Mouse (Mus musculus) lung, embryonic 14.5 days (tissue): ENCODE results near the gene Prr22. TPM values are rescaled to one million over a fixed set of nuclear protein-coding genes. Genes with fewer than 3 reads are reported as not detected.

ENCODE experiments used
- ATAC-seq: fragments of 200-750 bp; cut with Nextera tagmentation; 2 replicates; pipeline ENCODE4 v1.8.0; 2017; ENCODE audit warnings: mild to moderate bottlenecking, moderate TSS enrichment, moderate library complexity; ENCODE audit not compliant: insufficient read depth
- DNase-seq: peaks from one replicate; pipeline ENCODE4 v3.0.0-alpha.2; 2015
- H3K27ac ChIP-seq: fragments of 300-500 bp; sonication (generic); 2 replicates; pipeline ENCODE4 v1.5.1; 2014; ENCODE audit warnings: low read depth, mild to moderate bottlenecking, moderate library complexity
- H3K27me3 ChIP-seq: fragments of 300-500 bp; sonication (generic); 2 replicates; pipeline ENCODE4 v1.6.1; 2014; ENCODE audit warnings: low read length, control low read depth; ENCODE audit not compliant: insufficient read depth
- H3K36me3 ChIP-seq: fragments of 300-500 bp; sonication (generic); 2 replicates; pipeline ENCODE4 v1.6.1; 2014; ENCODE audit warnings: control low read depth; ENCODE audit not compliant: insufficient read depth
- H3K4me1 ChIP-seq: fragments of 300-500 bp; sonication (generic); 2 replicates; pipeline ENCODE4 v1.6.1; 2014; ENCODE audit warnings: antibody characterized with exemption, control low read depth; ENCODE audit not compliant: insufficient read depth
- H3K4me2 ChIP-seq: fragments of 300-500 bp; sonication (generic); 2 replicates; pipeline ENCODE4 v1.6.1; 2014; ENCODE audit warnings: mild to moderate bottlenecking
- H3K4me3 ChIP-seq: fragments of 300-500 bp; sonication (generic); 2 replicates; pipeline ENCODE4 v1.5.1; 2014; ENCODE audit warnings: low read depth, low read length
- H3K9ac ChIP-seq: fragments of 300-500 bp; sonication (generic); 2 replicates; pipeline ENCODE4 v1.6.1; 2014
- H3K9me3 ChIP-seq: fragments of 300-500 bp; sonication (generic); 2 replicates; pipeline ENCODE4 v1.6.1; 2016; ENCODE audit warnings: low read depth, low read length, control low read depth
- CTCF ChIP-seq: IDR thresholded peaks from 2 replicates; pipeline ENCODE4 v1.5.1; 2016; ENCODE audit warnings: antibody characterized with exemption, low read depth
- WGBS: fragments of 180-500 bp; shearing (Covaris S2); extraction: QIAGEN DNeasy Blood & Tissue Kit; methylation state at CpG from one replicate; pipeline ENCODE4 v1.1.7; 2014; 5-methylcytosine and 5-hydroxymethylcytosine counted together
- polyA plus RNA-seq: library from polyadenylated mRNA; unstranded; fragments of >200 nt; fragmentation: Nextera tagmentation; extraction: Ambion mirVana; gene quantifications from 2 replicates; pipeline ENCODE4 v1.2.1, GENCODE M21; 2014

Prr22 gene
- polyA plus RNA-seq, 1 experiment from 2014 or later: 1.4 TPM

DNA sequence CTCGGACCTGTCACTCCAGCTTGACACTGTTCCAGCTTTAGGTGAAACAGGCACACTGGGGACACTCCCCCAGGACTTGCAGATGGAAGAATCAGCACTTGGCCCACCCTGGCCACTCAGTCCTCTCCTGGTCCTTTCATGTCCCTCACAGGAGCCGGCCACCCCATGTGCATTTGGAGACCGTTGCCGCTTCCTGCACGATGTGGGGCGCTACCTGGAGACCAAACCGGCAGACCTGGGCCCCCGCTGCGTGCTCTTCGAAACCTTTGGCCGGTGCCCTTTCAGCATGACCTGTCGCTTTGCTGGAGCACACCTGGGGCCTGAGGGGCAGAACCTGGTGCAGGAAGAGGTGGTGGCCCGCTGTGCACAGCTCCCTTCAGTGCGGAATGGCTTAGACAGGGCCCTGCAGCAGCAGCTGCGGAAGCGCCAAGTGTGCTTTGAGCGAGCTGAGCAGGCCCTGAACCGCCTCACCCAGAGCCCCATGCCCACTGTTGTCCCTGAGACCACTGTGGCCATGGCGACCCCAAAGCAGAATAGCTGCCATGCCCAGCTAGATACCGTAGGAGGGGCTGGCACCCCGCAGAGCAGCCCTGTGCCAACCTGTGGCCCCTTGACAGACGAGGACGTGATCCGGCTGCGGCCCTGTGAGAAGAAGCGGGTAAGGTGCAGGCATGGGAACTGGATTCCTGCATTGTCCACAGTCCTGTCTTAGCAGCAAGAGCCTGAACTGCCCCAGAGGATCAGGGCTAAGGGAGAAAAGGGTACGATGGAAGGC is 3.2 kb upstream of the Prr22 start:
- H3K27me3 ChIP-seq: no peaks in the 10 kb centered on the region
- H3K9ac ChIP-seq: no peak overlapping the region
- no peak overlapping the region for H3K4me3 ChIP-seq
- no peak overlapping the region for H3K4me2 ChIP-seq
- no peak for TF ChIP-seq CTCF
- no peaks in the 10 kb centered on the region for H3K9me3 ChIP-seq
- 96% methylated on average over 27 of the region's 27 CpGs for WGBS
- H3K4me1 ChIP-seq: peaks cover 7% of the 10 kb centered on the region; the same call in 1 of the 2 replicates
- no peak overlapping the region for H3K27ac ChIP-seq
- no peak for DNase-seq
- H3K36me3 ChIP-seq: peaks cover 44% of the 10 kb centered on the region
- ATAC-seq: no peak

DNA sequence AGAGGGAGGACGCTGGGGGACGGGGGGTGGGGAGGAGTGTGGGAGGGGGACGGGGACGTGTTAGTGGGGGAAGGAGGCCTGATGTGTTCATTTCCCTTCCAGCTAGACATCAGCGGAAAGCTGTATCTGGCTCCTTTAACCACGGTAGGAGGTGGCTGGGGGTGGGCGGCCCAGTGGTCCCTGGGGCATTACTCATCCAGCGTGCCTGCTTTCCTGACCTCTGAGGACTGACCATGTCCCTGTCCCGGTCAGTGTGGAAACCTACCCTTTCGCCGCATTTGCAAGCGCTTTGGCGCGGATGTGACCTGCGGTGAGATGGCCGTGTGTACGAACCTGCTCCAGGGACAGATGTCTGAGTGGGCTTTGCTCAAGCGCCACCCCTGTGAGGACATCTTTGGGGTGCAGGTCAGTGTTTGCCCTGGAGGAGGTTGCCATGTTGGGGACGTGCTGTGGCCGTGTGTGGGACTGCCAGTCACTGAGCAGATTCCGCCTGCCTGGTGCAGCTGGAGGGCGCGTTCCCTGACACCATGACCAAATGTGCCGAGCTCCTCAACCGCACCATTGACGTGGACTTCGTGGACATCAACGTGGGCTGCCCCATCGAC is 2.4 kb upstream of the Prr22 start:
- H3K4me3 ChIP-seq: no peak overlapping the region
- H3K4me2 ChIP-seq: no peak overlapping the region
- TF ChIP-seq CTCF: no peak
- H3K36me3 ChIP-seq: peaks cover 44% of the 10 kb centered on the region
- H3K27me3 ChIP-seq: no peaks in the 10 kb centered on the region
- no peak overlapping the region for H3K27ac ChIP-seq
- H3K9ac ChIP-seq: no peak overlapping the region
- H3K4me1 ChIP-seq: 0 out of 2 replicates have a peak, but pooled peaks cover 3% of the 10 kb centered on the region
- H3K9me3 ChIP-seq: no peaks in the 10 kb centered on the region
- DNase-seq: no peak
- WGBS: 92% methylated on average over 29 of the region's 29 CpGs
- ATAC-seq: no peak

DNA sequence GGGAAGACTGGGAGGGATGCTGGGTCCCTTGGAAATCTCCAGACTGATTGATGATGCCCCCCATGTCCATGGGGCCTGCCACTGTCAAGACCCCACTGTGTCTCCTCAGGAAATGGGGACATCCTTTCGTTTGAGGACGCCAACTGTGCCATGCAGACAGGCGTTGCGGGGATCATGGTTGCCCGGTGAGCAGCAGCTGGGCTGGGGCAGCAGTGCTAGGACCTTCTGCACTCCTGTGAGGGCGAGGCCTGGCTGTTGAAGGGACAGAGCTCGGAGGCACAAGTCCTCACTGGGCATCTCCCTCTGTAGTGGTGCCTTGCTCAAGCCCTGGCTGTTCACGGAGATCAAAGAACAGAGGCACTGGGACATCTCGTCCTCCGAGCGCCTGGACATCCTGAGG is 1.1 kb upstream of the Prr22 start:
- WGBS: 92% methylated on average over 11 of the region's 11 CpGs
- ATAC-seq (no peak), DNase-seq (no peak)
- Histone ChIP-seq H3K36me3 (peaks cover 44% of the 10 kb centered on the region), H3K4me2 (no peak overlapping the region), H3K27ac (no peak overlapping the region), H3K4me3 (no peak overlapping the region), H3K27me3 (no peaks in the 10 kb centered on the region), H3K4me1 (0 out of 2 replicates have a peak, but pooled peaks cover 3% of the 10 kb centered on the region), H3K9ac (no peak overlapping the region), H3K9me3 (no peaks in the 10 kb centered on the region)
- TF ChIP-seq CTCF: no peak

DNA sequence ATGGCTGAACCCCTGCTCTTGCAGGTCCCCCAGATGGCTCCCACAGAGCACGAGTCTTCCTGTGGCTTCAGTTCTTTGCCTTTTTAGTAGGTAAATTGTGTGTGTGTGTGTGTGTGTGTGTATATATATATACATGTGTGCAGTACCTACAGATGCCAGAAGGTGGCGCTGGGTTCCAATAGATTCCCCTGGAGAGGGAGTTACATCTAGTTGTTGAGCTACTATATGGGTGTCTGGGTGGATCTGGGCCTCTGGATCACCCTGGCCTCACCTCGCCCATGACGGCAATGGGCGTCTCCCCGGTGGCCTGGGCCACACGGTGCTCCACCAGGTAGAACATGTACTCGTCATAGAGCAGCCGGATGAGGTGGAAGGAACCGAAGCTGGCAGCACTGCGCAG is 7.5 kb downstream of the Prr22 start:
- Histone ChIP-seq H3K4me1 (no peaks in the 10 kb centered on the region), H3K4me2 (no peak overlapping the region), H3K36me3 (no peaks in the 10 kb centered on the region), H3K9ac (no peak overlapping the region), H3K4me3 (no peak overlapping the region), H3K9me3 (no peaks in the 10 kb centered on the region), H3K27ac (no peak overlapping the region), H3K27me3 (no peaks in the 10 kb centered on the region)
- ATAC-seq (no peak), DNase-seq (no peak)
- WGBS: 91% methylated on average over 11 of the region's 11 CpGs
- TF ChIP-seq CTCF: peak; percentile 19; the same call in 1 of the 2 replicates

DNA sequence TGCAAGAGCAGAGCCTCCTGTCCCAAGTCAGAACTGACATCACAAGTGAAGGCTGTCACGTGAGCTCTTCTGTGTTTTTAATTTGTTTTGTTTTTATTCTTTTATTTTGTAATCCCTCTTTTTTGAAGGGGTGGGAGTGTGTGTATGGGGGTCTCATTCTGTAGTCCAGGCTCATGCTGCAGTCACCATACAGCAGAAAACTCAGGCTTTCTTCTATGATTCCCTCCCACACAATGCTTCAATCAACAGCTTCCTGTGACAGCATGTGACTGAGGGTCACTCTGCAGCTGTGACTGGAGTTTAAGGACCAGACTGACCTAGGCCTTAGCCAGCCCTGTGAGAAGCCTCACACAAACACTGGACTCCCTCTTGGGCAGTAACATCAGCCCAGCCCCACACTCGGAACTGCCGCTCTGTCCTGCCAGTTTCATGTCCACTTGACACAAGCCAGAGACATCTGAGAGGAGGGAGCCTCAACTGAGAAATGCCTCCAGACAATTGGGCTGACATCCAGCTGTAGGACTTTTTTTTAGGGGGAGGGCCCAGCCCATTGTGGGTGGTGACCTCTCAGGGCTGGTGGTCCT is 8.8 kb downstream of the Prr22 start:
- Histone ChIP-seq H3K4me1 (no peaks in the 10 kb centered on the region), H3K9me3 (no peaks in the 10 kb centered on the region), H3K4me3 (no peak overlapping the region), H3K4me2 (no peak overlapping the region), H3K27ac (no peak overlapping the region), H3K36me3 (no peaks in the 10 kb centered on the region), H3K9ac (no peak overlapping the region), H3K27me3 (no peaks in the 10 kb centered on the region)
- DNase-seq: peak; percentile 26
- TF ChIP-seq CTCF: no peak
- 38% methylated on average over 3 of the region's 3 CpGs for WGBS
- ATAC-seq: peak; percentile 55; the same call in 1 of the 2 replicates

DNA sequence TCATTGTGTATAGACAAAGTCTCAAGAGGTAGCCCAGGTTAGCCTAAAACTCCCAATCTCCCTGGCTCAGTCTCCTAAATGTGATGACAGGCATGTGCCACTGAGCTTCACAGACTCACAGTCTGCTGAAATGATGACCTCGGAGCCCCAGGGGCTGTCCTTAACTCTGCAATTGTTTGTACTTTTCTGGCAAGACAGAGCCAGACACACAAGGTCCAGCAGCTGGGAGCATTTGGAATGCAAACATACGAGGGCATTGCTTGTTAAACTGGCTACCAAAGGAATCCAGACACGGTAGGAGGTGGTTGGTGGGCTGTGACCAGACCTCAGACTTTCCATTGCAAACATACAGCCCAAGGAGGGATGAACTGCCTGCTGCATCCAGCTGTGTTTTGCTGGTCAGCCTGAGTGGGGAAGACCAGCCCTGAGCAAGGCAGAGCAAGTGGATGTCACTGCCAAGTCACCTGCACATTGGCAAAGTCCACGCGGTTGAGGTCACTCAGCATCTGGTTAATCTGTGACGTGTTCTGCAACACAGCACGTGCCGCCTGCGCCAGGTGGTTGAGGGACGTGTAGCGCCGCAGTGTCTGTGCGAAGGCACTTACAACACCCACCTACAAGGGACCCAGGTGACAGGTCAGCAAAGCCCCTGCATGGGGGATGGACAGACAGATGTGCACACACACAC is 10.4 kb downstream of the Prr22 start:
- DNase-seq (no peak), ATAC-seq (no peak)
- H3K4me2 ChIP-seq: no peak overlapping the region
- TF ChIP-seq CTCF: no peak
- no peak overlapping the region for H3K27ac ChIP-seq
- H3K9me3 ChIP-seq: no peaks in the 10 kb centered on the region
- no peaks in the 10 kb centered on the region for H3K27me3 ChIP-seq
- WGBS: 70% methylated on average over 13 of the region's 13 CpGs
- no peaks in the 10 kb centered on the region for H3K36me3 ChIP-seq
- no peaks in the 10 kb centered on the region for H3K4me1 ChIP-seq
- no peak overlapping the region for H3K9ac ChIP-seq
- H3K4me3 ChIP-seq: no peak overlapping the region

DNA sequence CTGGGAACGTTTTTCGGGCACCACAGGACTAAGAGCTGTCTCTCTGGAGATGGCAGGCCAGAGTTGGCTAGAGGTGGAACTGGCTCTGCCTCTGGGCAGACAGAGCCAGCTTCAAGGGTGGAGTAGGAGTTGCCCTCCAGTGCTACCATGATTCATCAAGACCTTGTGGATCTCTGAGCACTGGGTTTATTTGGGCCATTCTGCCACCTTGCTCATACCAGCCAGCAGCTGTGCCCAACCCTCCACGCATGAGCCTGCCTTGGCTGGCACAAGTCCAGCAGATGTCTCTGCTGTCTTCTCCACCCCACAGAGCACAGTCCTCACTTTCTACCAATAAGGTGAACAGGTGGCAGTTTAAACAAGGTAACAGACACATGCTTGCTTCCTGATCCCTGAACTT is 18.8 kb downstream of the Prr22 start:
- no peak for ATAC-seq
- Histone ChIP-seq H3K4me3 (no peak overlapping the region), H3K4me2 (no peak overlapping the region), H3K27me3 (no peaks in the 10 kb centered on the region), H3K9ac (no peak overlapping the region), H3K36me3 (no peaks in the 10 kb centered on the region), H3K27ac (no peak overlapping the region), H3K4me1 (no peaks in the 10 kb centered on the region), H3K9me3 (no peaks in the 10 kb centered on the region)
- WGBS: 60% methylated on average over 3 of the region's 3 CpGs
- TF ChIP-seq CTCF: no peak
- DNase-seq: no peak
